Mouse (Mus musculus) midbrain, embryonic 12.5 days (tissue): ENCODE measurements around the gene Ankrd63. TPM values are rescaled to one million over a fixed set of nuclear protein-coding genes. Genes with fewer than 3 reads are reported as not detected.
"Not testable (repeated sequence)": the region's sequence is repeated elsewhere in the genome, so short reads cannot be mapped to it uniquely, and the experiment has no call there.

Source experiments
- ATAC-seq: fragments of 200-750 bp; cut with Nextera tagmentation; 2 replicates; pipeline ENCODE4 v1.8.0; 2017; ENCODE audit warnings: low read depth, moderate TSS enrichment, moderate library complexity; ENCODE audit not compliant: low FRiP score
- H3K27ac ChIP-seq: fragments of 300-500 bp; sonication (generic); replicated peaks from 2 replicates; pipeline ENCODE4 v1.5.1; 2016; ENCODE audit warnings: mild to moderate bottlenecking
- H3K27me3 ChIP-seq: fragments of 300-500 bp; sonication (generic); 2 replicates; pipeline ENCODE4 v1.6.1; 2016; ENCODE audit warnings: mild to moderate bottlenecking
- H3K36me3 ChIP-seq: fragments of 300-500 bp; sonication (generic); 2 replicates; pipeline ENCODE4 v1.6.1; 2016
- H3K4me1 ChIP-seq: fragments of 300-500 bp; sonication (generic); 2 replicates; pipeline ENCODE4 v1.6.1; 2016
- H3K4me2 ChIP-seq: fragments of 300-500 bp; sonication (generic); replicated peaks from 2 replicates; pipeline ENCODE4 v1.6.1; 2016; ENCODE audit warnings: mild to moderate bottlenecking, moderate library complexity
- H3K4me3 ChIP-seq: fragments of 300-500 bp; sonication (generic); 2 replicates; pipeline ENCODE4 v1.5.1; 2016; ENCODE audit warnings: mild to moderate bottlenecking
- H3K9ac ChIP-seq: fragments of 300-500 bp; sonication (generic); replicated peaks from 2 replicates; pipeline ENCODE4 v1.6.1; 2016; ENCODE audit warnings: mild to moderate bottlenecking, moderate library complexity
- H3K9me3 ChIP-seq: fragments of 300-500 bp; sonication (generic); 2 replicates; pipeline ENCODE4 v1.6.1; 2016; ENCODE audit warnings: mild to moderate bottlenecking
- WGBS: fragments of 180-500 bp; shearing (Covaris S2); methylation state at CpG from one replicate; pipeline ENCODE4 v1.1.7; 2016; 5-methylcytosine and 5-hydroxymethylcytosine counted together
- polyA plus RNA-seq: library from polyadenylated mRNA; unstranded; fragments of >200 nt; fragmentation: Nextera tagmentation; extraction: Ambion mirVana; gene quantifications from 2 replicates; pipeline ENCODE4 v1.2.1, GENCODE M21; 2016

The Ankrd63 gene
- polyA plus RNA-seq, 1 experiment from 2014 or later, result not detected

DNA sequence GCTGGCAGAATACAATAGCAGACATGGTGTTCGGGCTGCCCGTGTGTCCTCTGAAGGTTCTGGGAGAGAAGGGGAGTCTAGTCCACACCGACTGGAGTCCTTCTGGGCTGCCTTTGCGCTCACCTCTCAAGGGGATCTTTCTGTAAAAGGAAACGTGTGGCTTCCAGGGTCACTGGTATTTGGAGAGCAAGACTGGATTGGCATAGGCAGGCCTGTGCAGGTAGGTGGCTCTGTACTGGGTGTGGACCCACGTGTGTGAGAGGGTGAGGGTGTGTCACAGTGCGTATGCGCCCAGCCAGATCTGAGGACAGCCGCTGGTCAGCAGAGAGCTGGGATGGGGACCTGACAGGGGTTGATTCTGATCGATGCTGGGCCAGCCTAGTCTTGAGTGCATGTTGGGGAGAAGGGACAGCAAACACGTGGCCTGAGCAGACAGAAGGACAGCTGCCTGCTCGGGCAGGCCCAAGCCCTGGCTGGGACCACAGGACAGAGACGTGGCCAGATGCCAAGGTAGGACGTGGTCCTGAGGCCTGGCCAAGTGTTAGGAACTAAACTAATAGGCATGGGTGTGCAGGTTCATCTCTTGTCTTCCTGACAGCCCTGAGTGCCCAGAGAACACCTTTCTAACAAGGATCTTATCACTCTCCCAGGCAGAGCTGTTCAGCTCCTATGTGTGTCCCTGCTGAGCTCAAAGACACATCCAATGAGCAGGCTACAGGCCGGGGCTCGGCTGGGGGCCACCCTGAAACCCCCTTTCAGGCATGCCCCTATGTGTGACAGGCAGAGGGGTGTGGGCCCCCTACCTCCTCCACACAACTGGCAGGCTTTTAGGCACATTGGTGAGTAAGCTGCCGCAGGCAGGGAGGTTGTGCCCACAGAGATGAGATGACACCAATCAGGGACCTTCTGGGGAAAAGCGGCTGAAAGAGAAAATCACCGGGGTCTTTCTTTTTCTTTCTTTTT, 39.7 kb downstream of the Ankrd63 start:
- Histone ChIP-seq H3K4me2 (peak overlapping the region; percentile 82), H3K36me3 (no peaks in the 10 kb centered on the region), H3K27me3 (peaks cover 48% of the 10 kb centered on the region), H3K27ac (no peak overlapping the region), H3K4me1 (peaks cover 24% of the 10 kb centered on the region), H3K9ac (peak overlapping the region; percentile 54; the same call in 1 of the 2 replicates), H3K4me3 (peak overlapping the region; percentile 46), H3K9me3 (no peaks in the 10 kb centered on the region)
- peak; percentile 12; the same call in 1 of the 2 replicates for ATAC-seq
- 54% methylated on average over 19 of the region's 19 CpGs for WGBS

DNA sequence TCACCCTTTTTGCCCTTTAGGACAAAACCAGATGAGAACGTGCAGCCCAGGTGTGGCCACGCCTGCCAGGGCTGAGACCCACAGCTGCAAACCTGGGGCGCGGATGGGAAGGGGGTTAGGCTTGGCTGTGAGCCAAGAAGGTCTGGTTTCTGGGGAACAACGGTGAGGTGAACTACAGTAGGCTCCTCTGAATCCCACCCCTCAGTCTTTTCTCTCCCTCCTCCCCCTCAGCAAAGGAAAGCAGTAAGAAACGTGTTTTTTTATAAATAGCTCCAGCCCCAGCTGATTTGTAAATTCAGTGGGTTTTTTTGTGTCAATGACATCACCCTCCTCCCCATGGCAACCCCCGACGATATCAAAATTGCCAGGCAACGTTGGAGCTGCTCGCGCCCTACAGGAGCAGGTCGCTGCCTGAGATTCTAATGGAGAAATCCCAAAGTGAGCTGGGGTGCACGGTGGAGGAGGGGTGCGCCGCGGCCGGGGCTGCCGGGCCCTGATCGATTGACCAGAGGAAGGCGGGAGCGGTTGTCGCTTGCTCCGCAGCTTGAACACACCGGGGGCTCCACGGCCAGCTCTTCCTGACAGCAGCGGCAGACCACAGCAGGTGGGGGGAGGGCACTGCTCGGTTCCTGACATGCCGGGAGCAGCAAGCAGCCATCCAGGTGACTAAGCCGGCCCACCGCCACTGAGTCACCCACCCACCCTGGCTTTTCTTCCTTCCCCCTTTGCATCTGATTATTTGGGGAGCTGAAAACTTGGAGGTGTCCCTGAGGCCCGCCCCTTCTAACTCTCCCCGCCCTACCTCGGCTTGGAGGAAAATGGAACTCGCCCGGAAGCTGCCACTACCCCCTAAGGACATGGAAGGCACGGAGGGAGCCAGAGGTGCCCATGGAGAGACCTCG, 40.6 kb downstream of the Ankrd63 start, which contains the start of gene Pak6:
Gene Pak6, plus strand, starts transcription at position 402 of the 902 bp plus-strand sequence.
- H3K27ac ChIP-seq, result no peak within 1 kb of the TSS
- peaks cover 24% of the 10 kb centered on the region for H3K4me1 ChIP-seq
- peak within 1 kb of the TSS; percentile 54 for H3K9ac ChIP-seq
- ATAC-seq, result peak; percentile 27
- no peaks in the 10 kb centered on the region for H3K36me3 ChIP-seq
- 2% methylated on average over 37 of the region's 37 CpGs for WGBS
- no peaks in the 10 kb centered on the region for H3K9me3 ChIP-seq
- peak within 1 kb of the TSS; percentile 46 for H3K4me3 ChIP-seq
- peaks cover 48% of the 10 kb centered on the region for H3K27me3 ChIP-seq
- peak within 1 kb of the TSS; percentile 82 for H3K4me2 ChIP-seq

DNA sequence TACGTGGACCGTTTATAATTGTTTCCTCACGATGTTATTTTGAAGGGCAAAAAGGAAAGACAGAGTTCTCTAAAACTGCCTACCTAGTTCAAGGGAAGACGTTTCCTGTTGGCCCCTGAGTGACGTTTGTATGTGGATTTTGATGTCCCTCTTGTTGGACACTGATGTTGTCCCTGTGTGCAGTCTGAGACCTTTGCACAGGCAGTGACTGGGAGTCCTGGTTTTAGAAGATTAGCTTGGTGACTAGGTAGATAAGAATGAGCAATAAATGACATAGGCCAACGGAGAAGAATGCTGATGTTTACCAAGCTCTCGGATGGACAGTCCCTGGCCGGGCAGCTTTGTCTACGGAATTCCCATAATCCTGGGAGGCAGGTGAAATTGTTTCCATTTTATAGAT, 41.9 kb downstream of the Ankrd63 start:
- H3K4me3 ChIP-seq, result no peak overlapping the region
- ATAC-seq, result no peak
- H3K27ac ChIP-seq, result no peak overlapping the region
- H3K27me3 ChIP-seq, result peaks cover 45% of the 10 kb centered on the region
- H3K4me1 ChIP-seq, result peaks cover 28% of the 10 kb centered on the region
- WGBS, result 83% methylated on average over 9 of the region's 9 CpGs
- no peak overlapping the region for H3K4me2 ChIP-seq
- H3K36me3 ChIP-seq, result no peaks in the 10 kb centered on the region
- H3K9me3 ChIP-seq, result no peaks in the 10 kb centered on the region
- H3K9ac ChIP-seq, result no peak overlapping the region

DNA sequence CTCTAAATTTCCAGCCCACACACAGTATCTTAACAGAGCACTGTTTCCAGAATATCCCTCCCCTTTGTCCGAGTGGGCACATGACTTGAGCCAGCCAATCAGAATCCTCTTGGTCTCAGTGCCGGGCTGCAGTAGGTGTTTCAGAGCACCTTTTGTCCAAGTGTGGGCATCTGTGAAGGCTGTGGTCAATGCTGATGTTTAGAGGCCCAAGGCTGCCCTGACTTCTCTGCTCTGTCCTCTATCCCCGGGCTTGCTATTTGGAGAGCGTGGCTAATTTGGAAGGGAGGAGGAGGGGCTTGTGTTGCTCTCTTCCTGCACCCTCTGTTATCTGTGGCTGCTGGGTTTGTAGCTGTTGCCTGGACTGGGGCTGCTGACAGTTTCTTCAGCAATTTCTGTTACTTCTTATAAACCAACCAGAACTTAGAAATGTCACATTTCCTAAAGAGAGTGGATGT, 43.7 kb downstream of the Ankrd63 start:
- Histone ChIP-seq H3K4me3 (peak overlapping the region; percentile 29), H3K4me1 (peaks cover 33% of the 10 kb centered on the region), H3K9ac (no peak overlapping the region; the same call in 1 of the 2 replicates), H3K36me3 (no peaks in the 10 kb centered on the region), H3K27me3 (peaks cover 33% of the 10 kb centered on the region), H3K27ac (peak overlapping the region; percentile 61; the same call in 1 of the 2 replicates), H3K4me2 (peak overlapping the region; percentile 51), H3K9me3 (no peaks in the 10 kb centered on the region)
- 1% methylated on average over 4 of the region's 4 CpGs for WGBS
- peak; percentile 83 for ATAC-seq

DNA sequence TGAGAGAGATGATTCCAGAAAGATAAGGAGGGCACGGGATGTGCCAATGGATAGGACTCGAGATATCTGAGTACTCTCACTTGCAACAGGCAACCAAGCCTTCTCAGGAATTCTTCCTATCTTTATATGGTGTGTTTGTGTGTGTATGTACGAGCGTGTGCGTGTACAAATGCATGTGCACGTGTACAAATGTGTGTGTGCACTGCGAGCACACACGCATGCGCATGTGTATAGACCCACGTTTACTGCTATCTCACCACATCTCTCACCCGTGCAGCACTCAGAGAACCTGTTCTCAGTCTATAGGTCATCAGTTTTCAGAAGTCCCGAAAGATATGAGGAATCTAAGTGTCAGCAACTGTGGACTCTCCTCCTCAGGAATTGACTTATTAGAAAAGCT, 44.3 kb downstream of the Ankrd63 start:
- H3K27ac ChIP-seq, result peak overlapping the region; percentile 61; the same call in 1 of the 2 replicates
- WGBS, result 88% methylated on average over 12 of the region's 12 CpGs
- no peaks in the 10 kb centered on the region for H3K9me3 ChIP-seq
- peaks cover 30% of the 10 kb centered on the region for H3K27me3 ChIP-seq
- no peaks in the 10 kb centered on the region for H3K36me3 ChIP-seq
- H3K4me2 ChIP-seq, result peak overlapping the region; percentile 51
- ATAC-seq, result no peak
- H3K4me1 ChIP-seq, result peaks cover 33% of the 10 kb centered on the region
- no peak overlapping the region for H3K9ac ChIP-seq
- H3K4me3 ChIP-seq, result peak overlapping the region; percentile 29; the same call in 1 of the 2 replicates

DNA sequence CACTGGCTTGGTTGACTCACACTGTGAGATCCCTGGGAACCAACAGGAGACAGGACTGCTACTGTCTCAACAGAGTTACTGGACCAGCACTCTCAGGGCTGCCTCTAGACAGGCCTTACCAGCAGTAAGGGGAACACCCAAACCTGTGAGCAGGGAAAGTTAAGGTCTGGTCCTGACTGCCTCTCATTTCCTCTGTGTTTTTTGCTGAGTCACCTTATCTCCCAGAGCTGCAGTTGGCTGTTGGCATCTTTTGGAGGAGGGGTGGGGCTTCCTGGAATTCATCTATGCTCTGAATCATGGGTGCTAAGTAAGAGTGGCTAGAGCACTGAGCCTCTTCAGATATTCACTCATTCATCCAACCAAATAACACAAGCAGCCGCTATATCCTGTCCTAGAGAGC, 44.7 kb downstream of the Ankrd63 start:
- Histone ChIP-seq H3K27me3 (peaks cover 26% of the 10 kb centered on the region), H3K9ac (no peak overlapping the region), H3K9me3 (no peaks in the 10 kb centered on the region), H3K4me1 (peaks cover 36% of the 10 kb centered on the region), H3K4me2 (no peak overlapping the region), H3K27ac (peak overlapping the region; percentile 61; the same call in 1 of the 2 replicates), H3K4me3 (no peak overlapping the region), H3K36me3 (no peaks in the 10 kb centered on the region)
- no peak for ATAC-seq
- WGBS, result 76% methylated on average over 1 of the region's 1 CpGs

DNA sequence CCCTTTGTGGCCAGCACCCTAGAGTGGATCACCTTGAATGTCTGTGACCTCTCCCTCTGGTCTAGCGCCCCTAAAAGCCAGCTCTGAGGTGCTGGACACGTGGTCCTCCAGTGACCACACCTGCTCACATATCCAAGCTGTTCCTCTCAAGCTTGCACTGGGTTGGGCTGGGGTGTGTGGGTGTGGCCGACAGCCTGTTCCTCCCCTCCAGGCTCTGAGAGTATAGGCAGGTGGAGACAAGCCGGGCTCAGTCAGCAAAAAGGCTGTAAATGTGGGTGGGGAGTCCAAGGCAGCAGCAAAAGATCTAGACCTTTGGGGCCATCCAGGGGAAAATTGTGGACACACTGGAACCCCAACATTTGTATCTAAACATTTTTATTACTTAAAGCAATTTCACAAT, 45.3 kb downstream of the Ankrd63 start:
- no peaks in the 10 kb centered on the region for H3K36me3 ChIP-seq
- ATAC-seq, result no peak
- H3K9ac ChIP-seq, result no peak overlapping the region
- no peak overlapping the region for H3K4me2 ChIP-seq
- peaks cover 33% of the 10 kb centered on the region for H3K4me1 ChIP-seq
- H3K4me3 ChIP-seq, result no peak overlapping the region
- H3K9me3 ChIP-seq, result no peaks in the 10 kb centered on the region
- WGBS, result 39% methylated on average over 4 of the region's 4 CpGs
- H3K27ac ChIP-seq, result no peak overlapping the region
- peaks cover 20% of the 10 kb centered on the region for H3K27me3 ChIP-seq

DNA sequence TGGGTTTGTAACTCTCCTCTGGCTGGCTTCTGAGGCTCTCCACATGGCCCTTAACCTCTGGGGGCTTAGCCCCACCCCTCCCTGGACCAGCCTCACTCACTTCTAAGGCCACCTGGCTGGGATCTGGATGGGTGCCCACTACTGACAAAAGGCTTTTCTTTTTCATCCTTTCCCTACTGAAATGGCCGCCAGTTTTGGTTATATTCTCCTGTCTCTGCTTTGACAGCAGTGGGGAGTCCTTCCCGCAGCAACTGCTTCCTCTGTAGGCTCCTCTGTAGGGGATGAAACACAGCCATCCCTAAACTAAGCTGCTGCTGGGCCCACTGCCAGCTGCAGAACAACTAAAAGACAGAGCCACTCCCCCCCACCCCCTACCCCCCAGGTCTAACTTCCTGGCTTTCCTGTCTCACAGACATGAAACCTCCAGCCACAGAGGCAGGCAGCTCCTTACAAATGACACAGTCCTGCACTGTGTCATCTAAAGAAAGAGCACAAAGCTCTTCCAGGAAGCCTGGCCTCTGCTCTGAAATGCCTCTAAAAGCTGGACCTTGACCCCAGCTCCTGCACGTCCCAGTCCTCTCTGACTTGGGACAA, 47.0 kb downstream of the Ankrd63 start:
- Histone ChIP-seq H3K9ac (no peak overlapping the region), H3K27ac (0 out of 2 replicates have a peak overlapping the region, but pooled peaks have one; percentile 42), H3K36me3 (no peaks in the 10 kb centered on the region), H3K4me3 (no peak overlapping the region), H3K27me3 (peaks cover 6% of the 10 kb centered on the region; the same call in 1 of the 2 replicates), H3K4me1 (peaks cover 21% of the 10 kb centered on the region), H3K9me3 (no peaks in the 10 kb centered on the region), H3K4me2 (no peak overlapping the region)
- ATAC-seq, result no peak
- WGBS, result 15% methylated on average over 3 of the region's 3 CpGs

DNA sequence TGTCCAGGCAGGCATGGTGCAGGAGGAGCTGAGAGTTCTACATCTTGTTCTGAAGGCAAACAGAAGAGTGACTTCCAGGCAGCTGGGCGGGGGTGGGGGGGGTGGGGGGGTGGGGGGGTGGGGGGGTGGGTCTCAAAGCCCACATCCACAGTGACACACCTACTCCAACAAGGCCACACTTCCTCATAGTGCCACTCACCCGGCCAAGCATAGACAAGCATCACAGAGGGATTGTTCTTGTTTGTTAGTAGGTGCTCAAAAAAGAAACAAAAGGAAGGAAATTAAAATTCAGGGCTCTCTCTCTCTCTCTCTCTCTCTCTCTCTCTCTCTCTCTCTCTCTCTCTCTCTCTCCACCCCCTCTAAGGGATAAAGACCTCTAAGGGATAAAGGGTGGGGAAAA, 53.1 kb downstream of the Ankrd63 start:
- H3K9ac ChIP-seq, H3K27me3 ChIP-seq, H3K36me3 ChIP-seq, H3K9me3 ChIP-seq, H3K4me3 ChIP-seq, H3K4me1 ChIP-seq, H3K27ac ChIP-seq, H3K4me2 ChIP-seq, ATAC-seq: not testable (repeated sequence)
- WGBS, result 60% methylated on average over 1 of the region's 2 CpGs
